Mouse (Mus musculus) embryonic facial prominence, embryonic 10.5 days (tissue): ENCODE measurements around the gene Get4. TPM values are rescaled to one million over a fixed set of nuclear protein-coding genes. Genes with fewer than 3 reads are reported as not detected.

Experiments
- DNase-seq: peaks from one replicate; pipeline ENCODE4 v3.0.0-alpha.2; 2017; ENCODE audit warnings: low spot score
- H3K27ac ChIP-seq: fragments of 300-500 bp; sonication (generic); replicated peaks from 2 replicates; pipeline ENCODE4 v1.5.1; 2016; ENCODE audit warnings: mild to moderate bottlenecking
- H3K27me3 ChIP-seq: fragments of 300-500 bp; sonication (generic); replicated peaks from 2 replicates; pipeline ENCODE4 v1.6.1; 2016; ENCODE audit warnings: low read depth, mild to moderate bottlenecking; ENCODE audit not compliant: poor library complexity, severe bottlenecking
- H3K36me3 ChIP-seq: fragments of 300-500 bp; sonication (generic); replicated peaks from 2 replicates; pipeline ENCODE4 v1.6.1; 2016; ENCODE audit warnings: mild to moderate bottlenecking, moderate library complexity
- H3K4me1 ChIP-seq: fragments of 300-500 bp; sonication (generic); 2 replicates; pipeline ENCODE4 v1.6.1; 2016
- H3K4me3 ChIP-seq: fragments of 300-500 bp; sonication (generic); 2 replicates; pipeline ENCODE4 v1.5.1; 2016; ENCODE audit warnings: mild to moderate bottlenecking, moderate library complexity
- H3K9me3 ChIP-seq: fragments of 300-500 bp; sonication (generic); 2 replicates; pipeline ENCODE4 v1.6.1; 2016; ENCODE audit warnings: mild to moderate bottlenecking
- WGBS: fragments of 180-500 bp; shearing (Covaris S2); methylation state at CpG from one replicate; pipeline ENCODE4 v1.1.7; 2016; 5-methylcytosine and 5-hydroxymethylcytosine counted together
- polyA plus RNA-seq: library from polyadenylated mRNA; unstranded; fragments of >200 nt; fragmentation: Nextera tagmentation; extraction: Ambion mirVana; gene quantifications from 2 replicates; pipeline ENCODE4 v1.2.1, GENCODE M21; 2016

Get4 gene
- polyA plus RNA-seq: 188 and 189 TPM in 2 replicates

DNA sequence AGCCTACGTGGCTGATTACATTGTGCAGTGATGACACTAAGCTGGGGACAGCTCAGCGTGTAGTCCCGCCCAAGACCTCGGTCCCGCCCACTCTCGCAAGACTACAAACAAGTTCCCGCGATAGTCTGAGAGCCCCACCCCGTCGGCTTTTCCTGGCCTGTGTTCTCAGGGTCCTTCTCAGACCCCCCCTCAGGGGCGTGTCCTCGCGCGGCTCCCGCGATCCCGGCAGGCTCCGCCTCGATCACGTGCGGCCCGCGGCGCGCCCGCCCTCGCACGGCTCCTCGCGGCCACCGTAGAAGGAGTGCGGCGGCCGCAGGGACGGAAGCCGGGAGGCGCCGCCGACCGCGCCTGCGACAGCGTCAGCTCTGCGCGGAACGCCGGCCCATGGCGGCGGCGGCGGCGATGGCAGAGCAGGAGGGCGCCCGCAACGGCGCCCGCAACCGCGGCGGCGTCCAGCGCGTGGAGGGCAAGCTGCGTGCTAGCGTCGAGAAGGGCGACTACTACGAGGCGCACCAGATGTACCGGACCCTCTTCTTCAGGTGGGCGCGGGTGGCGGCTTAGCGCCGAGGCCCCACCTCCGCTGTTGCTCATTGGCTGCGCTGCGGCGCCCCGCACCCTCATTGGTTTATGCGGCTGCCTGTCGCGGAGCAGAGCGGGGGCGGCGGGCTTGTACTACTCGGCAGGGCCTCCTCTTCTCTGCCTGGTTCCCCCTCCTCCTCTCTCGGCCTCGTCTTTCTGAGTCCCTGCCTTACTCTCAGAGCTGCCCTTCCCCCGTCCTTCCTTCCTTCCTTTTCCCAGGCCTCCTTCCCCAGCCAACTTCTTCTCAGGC is at the start of gene Get4:
Gene Get4 (plus strand): TSS at position 244 of the 829 bp plus-strand sequence.
- peaks cover 61% of the 10 kb centered on the region for H3K36me3 ChIP-seq
- under 1% methylated on average over 90 of the region's 90 CpGs for WGBS

GRCm38 (mm10) chr5:139203312-139203711 is 48.8 kb upstream of the Get4 start:
- Histone ChIP-seq H3K27ac (no peak overlapping the region), H3K9me3 (no peaks in the 10 kb centered on the region), H3K27me3 (no peaks in the 10 kb centered on the region), H3K4me1 (peaks cover 43% of the 10 kb centered on the region), H3K4me3 (no peak overlapping the region), H3K36me3 (peaks cover 19% of the 10 kb centered on the region; the same call in 1 of the 2 replicates)
- WGBS: 89% methylated on average over 5 of the region's 5 CpGs
- DNase-seq: no peak

More for the DNA sequence above, at the start of gene Get4:
- H3K9me3 ChIP-seq: no peaks in the 10 kb centered on the region
- H3K4me3 ChIP-seq: peak within 1 kb of the TSS; percentile 92
- H3K27me3 ChIP-seq: no peaks in the 10 kb centered on the region
- peak within 1 kb of the TSS; percentile 94 for H3K27ac ChIP-seq
- H3K4me1 ChIP-seq: peaks cover 33% of the 10 kb centered on the region
- DNase-seq: peak; percentile 100

GRCm38 (mm10) chr5:139206081-139206480 is 46.0 kb upstream of the Get4 start:
- Histone ChIP-seq H3K36me3 (peaks cover 46% of the 10 kb centered on the region), H3K27ac (0 out of 2 replicates have a peak overlapping the region, but pooled peaks have one; percentile 7), H3K27me3 (no peaks in the 10 kb centered on the region), H3K9me3 (no peaks in the 10 kb centered on the region), H3K4me1 (peaks cover 32% of the 10 kb centered on the region), H3K4me3 (no peak overlapping the region)
- no peak for DNase-seq
- 59% methylated on average over 4 of the region's 4 CpGs for WGBS

DNA sequence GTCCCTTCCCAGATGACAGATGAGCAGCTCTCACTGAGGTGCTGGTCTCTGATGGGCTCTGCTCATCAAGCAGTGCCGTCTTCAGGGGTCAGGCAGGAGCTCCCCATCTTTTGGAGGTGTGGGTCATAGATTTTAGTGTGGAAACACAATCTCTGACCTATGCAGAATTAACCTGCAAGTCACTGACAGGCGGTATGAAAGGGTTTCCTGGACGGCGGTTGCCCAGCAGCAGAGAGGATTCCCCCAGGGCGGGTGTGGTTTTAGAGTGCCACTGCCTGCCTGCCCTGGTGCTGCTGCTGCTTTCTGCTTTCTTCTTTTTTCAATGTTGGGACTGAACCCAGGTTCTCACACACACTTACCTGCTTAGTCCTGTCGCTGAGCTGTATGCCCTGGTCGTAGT is 45.6 kb upstream of the Get4 start:
- Histone ChIP-seq H3K9me3 (no peaks in the 10 kb centered on the region), H3K27ac (no peak overlapping the region), H3K4me3 (no peak overlapping the region), H3K4me1 (peaks cover 27% of the 10 kb centered on the region), H3K36me3 (peaks cover 48% of the 10 kb centered on the region), H3K27me3 (no peaks in the 10 kb centered on the region)
- 69% methylated on average over 7 of the region's 7 CpGs for WGBS
- no peak for DNase-seq

GRCm38 (mm10) chr5:139208183-139208582 is 43.9 kb upstream of the Get4 start:
- Histone ChIP-seq H3K4me3 (no peak overlapping the region), H3K27ac (no peak overlapping the region), H3K27me3 (no peaks in the 10 kb centered on the region), H3K9me3 (no peaks in the 10 kb centered on the region), H3K36me3 (peaks cover 55% of the 10 kb centered on the region), H3K4me1 (peaks cover 17% of the 10 kb centered on the region)
- no peak for DNase-seq

DNA sequence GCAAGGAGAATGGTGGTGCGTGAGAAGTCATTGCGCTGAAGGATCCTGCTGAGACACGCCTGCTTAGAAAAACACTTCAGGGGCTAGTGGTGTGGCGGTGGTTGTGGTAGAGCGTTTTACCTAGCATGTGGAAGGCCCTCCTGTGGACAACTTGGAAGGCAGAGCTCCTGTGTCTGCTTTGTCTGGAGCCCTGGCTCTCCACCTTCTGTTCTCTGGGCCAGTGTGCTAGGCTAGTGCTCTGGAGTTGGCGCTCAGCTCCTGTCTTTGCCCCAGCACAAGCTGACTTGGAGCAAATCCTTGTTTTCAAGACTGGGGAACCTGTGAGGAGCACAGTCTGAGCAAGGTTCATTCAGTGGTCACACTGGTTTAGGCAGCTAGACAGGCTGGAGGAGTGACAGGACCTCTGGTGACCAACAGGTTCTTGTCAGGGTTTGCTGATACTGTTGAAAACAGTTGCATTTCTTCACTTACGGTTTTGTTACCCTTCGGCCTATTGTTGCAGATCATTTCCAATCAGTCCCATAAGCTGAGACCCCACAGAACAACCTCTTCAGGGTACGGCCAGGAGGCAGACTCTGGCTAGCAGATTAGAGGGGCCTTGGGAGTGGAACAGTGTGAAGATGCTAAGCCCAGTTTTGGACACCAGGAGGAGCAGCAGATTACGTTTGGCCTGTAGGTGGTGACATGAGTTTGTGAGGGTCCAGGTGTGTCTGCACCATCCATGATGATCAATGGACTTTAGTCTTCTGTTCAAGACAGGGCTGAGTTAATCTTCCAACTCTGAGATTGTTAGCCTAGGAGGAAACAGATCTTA is 43.0 kb upstream of the Get4 start:
- Histone ChIP-seq H3K27ac (no peak overlapping the region), H3K27me3 (no peaks in the 10 kb centered on the region), H3K4me1 (peaks cover 17% of the 10 kb centered on the region), H3K9me3 (no peaks in the 10 kb centered on the region), H3K4me3 (no peak overlapping the region), H3K36me3 (peaks cover 52% of the 10 kb centered on the region)
- 92% methylated on average over 10 of the region's 10 CpGs for WGBS
- no peak for DNase-seq

GRCm38 (mm10) chr5:139209685-139210026 is 42.5 kb upstream of the Get4 start:
- H3K36me3 ChIP-seq: peaks cover 52% of the 10 kb centered on the region
- H3K9me3 ChIP-seq: no peaks in the 10 kb centered on the region
- peaks cover 14% of the 10 kb centered on the region for H3K4me1 ChIP-seq
- no peak for DNase-seq
- no peak overlapping the region for H3K4me3 ChIP-seq
- no peak overlapping the region for H3K27ac ChIP-seq
- 96% methylated on average over 7 of the region's 7 CpGs for WGBS
- no peaks in the 10 kb centered on the region for H3K27me3 ChIP-seq

- DNase-seq: no peak
- H3K27me3 ChIP-seq: no peaks in the 10 kb centered on the region
- H3K27ac ChIP-seq: no peak overlapping the region
- 95% methylated on average over 11 of the region's 11 CpGs for WGBS
- H3K36me3 ChIP-seq: peaks cover 62% of the 10 kb centered on the region
- H3K9me3 ChIP-seq: no peaks in the 10 kb centered on the region
- no peak overlapping the region for H3K4me3 ChIP-seq
- H3K4me1 ChIP-seq: no peaks in the 10 kb centered on the region
Measured at GRCm38 (mm10) chr5:139211737-139212385, 40.3 kb upstream of the Get4 start.

DNA sequence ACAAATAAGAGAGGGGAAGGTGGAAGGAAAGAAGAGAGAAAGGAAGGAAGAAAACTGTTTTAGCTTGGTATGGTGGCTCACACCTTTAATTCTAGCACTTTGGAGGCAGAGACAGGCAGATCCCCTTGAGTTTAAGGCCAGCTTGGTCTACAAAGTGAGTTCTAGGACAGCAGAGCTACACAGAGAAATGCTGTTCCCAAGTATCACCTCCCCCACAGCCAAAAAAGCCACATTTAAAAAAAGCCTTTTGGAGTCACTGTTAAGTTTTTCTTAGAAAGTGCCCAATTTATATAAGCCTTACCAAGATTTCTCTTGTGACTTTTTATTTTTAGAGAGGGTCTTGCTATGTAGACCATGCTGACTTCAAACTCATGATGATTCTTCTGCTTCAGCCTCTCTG is 37.8 kb upstream of the Get4 start:
- DNase-seq: no peak
- Histone ChIP-seq H3K9me3 (no peaks in the 10 kb centered on the region), H3K4me3 (no peak overlapping the region), H3K27ac (no peak overlapping the region), H3K36me3 (peaks cover 55% of the 10 kb centered on the region), H3K27me3 (no peaks in the 10 kb centered on the region), H3K4me1 (no peaks in the 10 kb centered on the region)

GRCm38 (mm10) chr5:139215184-139215583 is 36.9 kb upstream of the Get4 start:
- no peak overlapping the region for H3K4me3 ChIP-seq
- peaks cover 54% of the 10 kb centered on the region for H3K36me3 ChIP-seq
- no peak for DNase-seq
- H3K4me1 ChIP-seq: no peaks in the 10 kb centered on the region
- no peaks in the 10 kb centered on the region for H3K9me3 ChIP-seq
- no peaks in the 10 kb centered on the region for H3K27me3 ChIP-seq
- WGBS: 96% methylated on average over 5 of the region's 5 CpGs
- no peak overlapping the region for H3K27ac ChIP-seq

- no peak overlapping the region for H3K4me3 ChIP-seq
- no peaks in the 10 kb centered on the region for H3K4me1 ChIP-seq
- H3K27me3 ChIP-seq: no peaks in the 10 kb centered on the region
- WGBS: 90% methylated on average over 2 of the region's 2 CpGs
- H3K36me3 ChIP-seq: peaks cover 54% of the 10 kb centered on the region
- DNase-seq: no peak
- no peak overlapping the region for H3K27ac ChIP-seq
- H3K9me3 ChIP-seq: no peaks in the 10 kb centered on the region
Measured at GRCm38 (mm10) chr5:139216121-139216520, 36.0 kb upstream of the Get4 start.

GRCm38 (mm10) chr5:139216774-139217173 is 35.4 kb upstream of the Get4 start:
- WGBS: 94% methylated on average over 3 of the region's 3 CpGs

More at GRCm38 (mm10) chr5:139216774-139217173, 35.4 kb upstream of the Get4 start:
- H3K4me1 ChIP-seq: no peaks in the 10 kb centered on the region
- H3K27me3 ChIP-seq: no peaks in the 10 kb centered on the region
- H3K36me3 ChIP-seq: peaks cover 56% of the 10 kb centered on the region
- no peak overlapping the region for H3K4me3 ChIP-seq
- no peaks in the 10 kb centered on the region for H3K9me3 ChIP-seq
- H3K27ac ChIP-seq: no peak overlapping the region
- no peak for DNase-seq
